Mouse (Mus musculus) erythroblast, embryonic 14.5 days (primary cell): ENCODE results near the gene Slamf6.

Source experiments
- GATA1 ChIP-seq: IDR thresholded peaks from 2 replicates; pipeline ENCODE4 v1.6.1; 2012; ENCODE audit warnings: low read length, inconsistent platforms, mixed read lengths
- TAL1 ChIP-seq: IDR thresholded peaks from 3 replicates; pipeline ENCODE4 v1.6.1; 2012; ENCODE audit warnings: low read length, inconsistent platforms, mixed read lengths

- no peak for TF ChIP-seq TAL1
- no peak for TF ChIP-seq GATA1
These were observed 74.6 kb downstream of the Slamf6 start for GRCm38 (mm10) chr1:171991883-171992282.
